Mouse (Mus musculus) forebrain, embryonic 15.5 days (tissue): ENCODE measurements around the gene Abcg4. TPM values are rescaled to one million over a fixed set of nuclear protein-coding genes. Genes with fewer than 3 reads are reported as not detected.
"Not testable (repeated sequence)": the region's sequence is repeated elsewhere in the genome, so short reads cannot be mapped to it uniquely, and the experiment has no call there.

Experiments used
- ATAC-seq: fragments of 200-750 bp; cut with Nextera tagmentation; replicated peaks from 2 replicates; pipeline ENCODE4 v1.8.0; 2017; ENCODE audit warnings: mild to moderate bottlenecking, moderate TSS enrichment, moderate library complexity
- H3K27ac ChIP-seq: fragments of 300-500 bp; sonication (generic); replicated peaks from 2 replicates; pipeline ENCODE4 v1.5.1; 2015; ENCODE audit warnings: mild to moderate bottlenecking, inconsistent platforms
- H3K27me3 ChIP-seq: fragments of 300-500 bp; sonication (generic); 2 replicates; pipeline ENCODE4 v1.6.1; 2015; ENCODE audit warnings: inconsistent platforms
- H3K36me3 ChIP-seq: fragments of 300-500 bp; sonication (generic); 2 replicates; pipeline ENCODE4 v1.6.1; 2015; ENCODE audit warnings: mild to moderate bottlenecking, inconsistent platforms
- H3K4me1 ChIP-seq: fragments of 300-500 bp; sonication (generic); 2 replicates; pipeline ENCODE4 v1.6.1; 2015; ENCODE audit warnings: inconsistent platforms
- H3K4me2 ChIP-seq: fragments of 300-500 bp; sonication (generic); replicated peaks from 2 replicates; pipeline ENCODE4 v1.6.1; 2015; ENCODE audit warnings: mild to moderate bottlenecking, inconsistent platforms
- H3K4me3 ChIP-seq: fragments of 300-500 bp; sonication (generic); 2 replicates; pipeline ENCODE4 v1.5.1; 2015; ENCODE audit warnings: mild to moderate bottlenecking, inconsistent platforms
- H3K9ac ChIP-seq: fragments of 300-500 bp; sonication (generic); replicated peaks from 2 replicates; pipeline ENCODE4 v1.6.1; 2015; ENCODE audit warnings: mild to moderate bottlenecking, inconsistent platforms
- H3K9me3 ChIP-seq: fragments of 300-500 bp; sonication (generic); 2 replicates; pipeline ENCODE4 v1.6.1; 2016; ENCODE audit warnings: inconsistent platforms
- WGBS: fragments of 180-500 bp; shearing (Covaris S2); methylation state at CpG from one replicate; pipeline ENCODE4 v1.1.7; 2015; ENCODE audit warnings: mixed read lengths; 5-methylcytosine and 5-hydroxymethylcytosine counted together
- polyA plus RNA-seq: library from polyadenylated mRNA; unstranded; fragments of >200 nt; fragmentation: Nextera tagmentation; extraction: Ambion mirVana; gene quantifications from 2 replicates; pipeline ENCODE4 v1.2.1, GENCODE M21; 2015

Abcg4 gene
- polyA plus RNA-seq, 1 experiment from 2014 or later: 15.6 TPM

- peak; percentile 17 for ATAC-seq
Observed at GRCm38 (mm10) chr9:44327064-44327711, 38.8 kb upstream of the Abcg4 start.

GRCm38 (mm10) chr9:44326371-44327063, 38.1 kb upstream of the Abcg4 start:
- Histone ChIP-seq H3K36me3 (peaks cover 19% of the 10 kb centered on the region), H3K4me3 (peak overlapping the region; percentile 83), H3K9ac (peak overlapping the region; percentile 84), H3K4me2 (peak overlapping the region; percentile 74), H3K27me3 (no peaks in the 10 kb centered on the region), H3K9me3 (no peaks in the 10 kb centered on the region), H3K27ac (peak overlapping the region; percentile 87), H3K4me1 (peaks cover 17% of the 10 kb centered on the region)
- peak; percentile 93 for ATAC-seq
- under 1% methylated on average over 38 of the region's 38 CpGs for WGBS

More at GRCm38 (mm10) chr9:44327064-44327711, 38.8 kb upstream of the Abcg4 start:
- H3K9me3 ChIP-seq: no peaks in the 10 kb centered on the region
- peak overlapping the region; percentile 74 for H3K4me2 ChIP-seq
- H3K36me3 ChIP-seq: peaks cover 24% of the 10 kb centered on the region
- peak overlapping the region; percentile 83 for H3K4me3 ChIP-seq
- H3K27ac ChIP-seq: peak overlapping the region; percentile 87
- H3K4me1 ChIP-seq: peaks cover 17% of the 10 kb centered on the region
- H3K9ac ChIP-seq: peak overlapping the region; percentile 84
- WGBS: 2% methylated on average over 22 of the region's 22 CpGs
- H3K27me3 ChIP-seq: no peaks in the 10 kb centered on the region

GRCm38 (mm10) chr9:44325768-44326370, 37.5 kb upstream of the Abcg4 start, which contains the start of gene Dpagt1:
Gene Dpagt1, plus strand, starts transcription at chr9:44326019.
- Histone ChIP-seq H3K9me3 (no peaks in the 10 kb centered on the region), H3K9ac (peak within 1 kb of the TSS; percentile 84), H3K4me2 (peak within 1 kb of the TSS; percentile 74), H3K4me1 (peaks cover 21% of the 10 kb centered on the region), H3K27me3 (no peaks in the 10 kb centered on the region), H3K4me3 (peak within 1 kb of the TSS; percentile 83), H3K36me3 (peaks cover 12% of the 10 kb centered on the region), H3K27ac (peak within 1 kb of the TSS; percentile 87)
- peak; percentile 17; the same call in 1 of the 2 replicates for ATAC-seq
- WGBS: 2% methylated on average over 12 of the region's 12 CpGs

DNA sequence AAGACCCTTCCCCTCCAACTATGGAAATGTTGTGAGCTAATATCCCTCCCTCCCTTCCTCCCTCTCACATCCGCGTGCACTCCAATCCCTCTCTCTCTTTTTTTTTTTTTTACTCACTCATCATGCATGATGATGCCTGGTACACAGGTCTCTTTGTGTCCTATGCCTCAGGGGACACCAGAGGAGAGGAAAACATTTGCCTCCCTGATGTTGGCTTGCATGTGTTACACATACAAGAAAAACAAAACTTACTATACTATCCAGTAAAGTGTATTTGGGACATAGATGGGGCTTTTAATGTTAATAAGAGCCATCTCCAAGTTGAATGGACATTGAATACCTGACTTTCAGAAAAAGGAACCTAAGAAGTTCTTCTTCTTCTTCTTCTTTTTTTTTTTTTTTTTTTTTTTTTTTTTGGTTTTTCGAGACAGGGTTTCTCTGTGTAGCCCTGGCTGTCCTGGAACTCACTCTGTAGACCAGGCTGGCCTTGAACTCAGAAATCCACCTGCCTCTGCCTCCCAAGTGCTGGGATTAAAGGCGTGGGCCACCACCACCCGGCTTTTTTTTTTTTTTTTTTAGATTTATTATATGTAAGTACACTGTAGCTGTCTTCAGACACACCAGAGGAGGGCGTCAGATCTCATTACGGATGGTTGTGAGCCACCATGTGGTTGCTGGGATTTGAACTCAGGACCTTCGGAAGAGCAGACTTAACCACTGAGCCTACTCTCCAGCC, 36.8 kb upstream of the Abcg4 start:
- Histone ChIP-seq H3K4me2 (peak overlapping the region; percentile 74), H3K4me3 (peak overlapping the region; percentile 83; the same call in 1 of the 2 replicates), H3K27ac (peak overlapping the region; percentile 87), H3K4me1 (peaks cover 26% of the 10 kb centered on the region)
- H3K36me3 ChIP-seq, ATAC-seq, H3K9me3 ChIP-seq, H3K27me3 ChIP-seq, H3K9ac ChIP-seq: not testable (repeated sequence)
- WGBS: 64% methylated on average over 7 of the region's 8 CpGs

DNA sequence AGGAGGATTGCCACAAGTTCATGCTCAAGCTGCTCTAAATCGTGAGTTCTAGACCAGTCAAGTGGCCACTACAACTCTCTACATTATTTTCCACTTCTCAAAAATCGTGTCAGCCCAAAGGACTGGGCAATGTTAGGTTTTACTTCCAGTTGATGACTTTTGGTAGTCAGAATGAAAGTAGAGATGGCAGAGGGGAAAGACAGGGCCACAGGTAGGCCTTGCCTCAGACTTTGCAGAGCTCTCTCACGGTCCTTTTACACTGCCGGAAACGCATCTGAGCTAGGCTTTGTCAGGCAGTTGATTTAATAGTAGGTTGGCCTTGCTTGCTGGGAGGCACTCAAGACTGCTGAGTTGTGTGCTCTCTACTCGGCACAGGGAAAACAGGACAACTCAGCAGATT, 35.7 kb upstream of the Abcg4 start:
- Histone ChIP-seq H3K9ac (no peak overlapping the region), H3K4me3 (no peak overlapping the region), H3K27ac (no peak overlapping the region), H3K27me3 (no peaks in the 10 kb centered on the region), H3K36me3 (peaks cover 4% of the 10 kb centered on the region; the same call in 1 of the 2 replicates), H3K4me1 (peaks cover 29% of the 10 kb centered on the region), H3K4me2 (no peak overlapping the region), H3K9me3 (no peaks in the 10 kb centered on the region)
- no peak for ATAC-seq
- 83% methylated on average over 6 of the region's 6 CpGs for WGBS

GRCm38 (mm10) chr9:44323656-44324055, 35.2 kb upstream of the Abcg4 start:
- peaks cover 34% of the 10 kb centered on the region for H3K4me1 ChIP-seq
- not testable (repeated sequence) for H3K4me2 ChIP-seq, H3K9ac ChIP-seq, H3K4me3 ChIP-seq, H3K27ac ChIP-seq, H3K9me3 ChIP-seq, H3K27me3 ChIP-seq, H3K36me3 ChIP-seq, ATAC-seq
- 77% methylated on average over 4 of the region's 4 CpGs for WGBS

GRCm38 (mm10) chr9:44320799-44321133, 32.4 kb upstream of the Abcg4 start:
- H3K27me3 ChIP-seq: no peaks in the 10 kb centered on the region
- peak; percentile 17 for ATAC-seq
- peak overlapping the region; percentile 76 for H3K27ac ChIP-seq
- peak overlapping the region; percentile 86 for H3K4me2 ChIP-seq
- H3K4me3 ChIP-seq: peak overlapping the region; percentile 73
- 19% methylated on average over 6 of the region's 6 CpGs for WGBS
- H3K9me3 ChIP-seq: no peaks in the 10 kb centered on the region
- H3K36me3 ChIP-seq: peaks cover 4% of the 10 kb centered on the region; the same call in 1 of the 2 replicates
- H3K4me1 ChIP-seq: peaks cover 38% of the 10 kb centered on the region
- peak overlapping the region; percentile 84 for H3K9ac ChIP-seq

DNA sequence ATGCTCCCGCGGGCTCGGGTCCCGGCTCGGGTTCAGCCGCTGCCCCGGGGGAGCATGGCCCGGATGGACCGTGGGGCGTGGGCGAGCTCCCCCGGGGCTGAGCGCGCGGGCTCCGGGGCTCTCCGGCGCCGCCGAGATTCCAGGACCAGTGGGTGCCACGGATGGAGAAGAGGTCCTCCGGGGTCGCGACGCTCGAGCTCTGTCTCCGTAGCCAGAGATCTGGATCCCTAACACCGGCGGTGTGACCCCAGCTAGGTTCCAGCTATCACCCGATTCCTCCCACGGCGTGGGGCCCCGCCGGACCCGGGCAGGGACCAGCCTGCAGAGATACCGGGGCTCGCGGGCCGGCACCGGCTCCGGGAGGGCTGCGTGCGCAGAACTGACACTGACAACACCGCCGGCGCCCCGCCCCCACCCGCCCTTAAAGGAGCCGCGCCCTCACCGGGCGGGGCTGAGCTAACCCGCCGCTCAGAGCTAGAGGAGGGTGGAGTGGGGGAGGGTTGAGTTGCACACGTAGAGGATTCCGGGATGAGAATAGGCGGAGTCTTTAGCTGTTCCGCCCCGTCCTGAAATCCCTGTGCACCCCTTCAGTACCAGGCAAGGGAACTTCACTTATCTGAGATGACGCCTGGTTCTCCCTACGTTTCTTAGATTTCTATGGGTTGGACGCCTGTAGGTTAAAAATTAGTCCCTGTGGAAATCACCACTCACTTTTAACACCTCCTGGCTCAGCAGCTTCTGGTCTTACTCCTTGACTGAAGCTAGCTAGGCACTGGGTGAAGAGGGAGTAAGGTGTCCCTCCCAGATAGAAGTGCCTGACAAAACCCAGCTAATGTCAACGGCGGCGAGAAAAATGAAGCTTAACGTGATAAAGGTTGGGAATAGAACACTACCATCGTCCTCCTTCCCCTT, 31.7 kb upstream of the Abcg4 start, which contains the start of gene C2cd2l:
C2cd2l (minus strand) TSS at position 399 of the 912 bp plus-strand sequence.
- peaks cover 36% of the 10 kb centered on the region for H3K4me1 ChIP-seq
- ATAC-seq: peak; percentile 98
- peak within 1 kb of the TSS; percentile 78 for H3K27ac ChIP-seq
- H3K4me3 ChIP-seq: peak within 1 kb of the TSS; percentile 73
- no peaks in the 10 kb centered on the region for H3K27me3 ChIP-seq
- H3K4me2 ChIP-seq: peak within 1 kb of the TSS; percentile 86
- H3K9me3 ChIP-seq: no peaks in the 10 kb centered on the region
- under 1% methylated on average over 67 of the region's 67 CpGs for whole genome bisulfite sequencing
- peaks cover 10% of the 10 kb centered on the region; the same call in 1 of the 2 replicates for H3K36me3 ChIP-seq
- peak within 1 kb of the TSS; percentile 84 for H3K9ac ChIP-seq

DNA sequence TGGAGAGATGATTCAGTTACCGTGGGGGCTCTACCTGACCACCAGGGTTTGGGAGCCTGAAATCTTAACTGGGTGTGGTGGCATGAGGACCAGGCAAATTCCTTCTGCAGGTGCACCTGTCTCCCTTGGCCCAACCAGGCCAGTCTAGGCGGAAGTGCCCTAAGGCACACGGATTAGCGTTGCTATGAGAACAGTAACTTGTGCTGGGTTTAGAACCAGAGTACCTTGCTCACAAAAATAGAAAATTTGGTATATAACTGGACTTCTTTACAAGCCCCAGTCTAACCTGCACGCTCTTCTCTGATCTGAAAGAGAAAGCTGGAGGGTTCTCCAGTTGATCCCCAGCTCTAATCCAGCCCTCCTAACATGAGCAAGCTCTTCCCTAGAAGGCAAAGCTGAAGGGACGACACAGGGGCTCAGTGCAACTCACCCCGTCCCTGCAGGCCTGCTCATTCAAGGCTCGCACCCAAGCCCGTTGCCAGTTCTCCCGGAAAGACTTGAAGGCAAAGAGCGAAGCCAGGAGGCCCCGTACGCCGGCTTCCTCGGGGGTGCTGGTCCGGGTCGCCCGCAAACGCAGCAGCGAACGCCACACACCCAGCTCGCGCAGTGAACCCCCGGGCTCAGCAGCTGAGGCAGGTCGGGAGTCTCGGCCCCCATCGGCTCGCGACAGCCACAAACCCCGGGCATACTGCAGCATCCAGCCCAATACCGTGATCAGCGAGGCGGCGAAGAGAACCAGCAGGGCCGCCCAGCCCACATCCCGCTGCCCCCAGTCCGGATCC, 30.9 kb upstream of the Abcg4 start:
- Histone ChIP-seq H3K4me3 (peak overlapping the region; percentile 73), H3K27ac (peak overlapping the region; percentile 78)

DNA sequence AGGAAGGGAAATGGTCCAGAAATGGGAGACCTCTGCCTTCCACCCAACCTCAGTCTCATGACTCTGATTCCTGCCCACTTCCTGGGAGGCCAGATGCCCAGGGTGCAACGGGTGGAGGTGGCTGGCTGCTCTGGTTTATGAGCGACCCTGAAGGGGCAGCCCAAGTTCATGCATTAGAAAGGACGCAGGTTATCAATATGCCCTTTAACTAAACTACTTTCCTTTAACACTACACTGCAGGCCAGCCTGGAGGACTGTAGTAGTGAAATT, 30.3 kb upstream of the Abcg4 start:
- no peak for ATAC-seq
- H3K27ac ChIP-seq: no peak overlapping the region
- H3K9ac ChIP-seq: peak overlapping the region; percentile 84
- no peaks in the 10 kb centered on the region for H3K9me3 ChIP-seq
- peaks cover 21% of the 10 kb centered on the region; the same call in 1 of the 2 replicates for H3K36me3 ChIP-seq
- 20% methylated on average over 3 of the region's 3 CpGs for WGBS
- H3K27me3 ChIP-seq: no peaks in the 10 kb centered on the region
- peak overlapping the region; percentile 73 for H3K4me3 ChIP-seq
- peaks cover 39% of the 10 kb centered on the region for H3K4me1 ChIP-seq
- peak overlapping the region; percentile 86 for H3K4me2 ChIP-seq

More for the DNA sequence above, 30.9 kb upstream of the Abcg4 start:
- peak overlapping the region; percentile 84 for H3K9ac ChIP-seq
- peak overlapping the region; percentile 86 for H3K4me2 ChIP-seq
- H3K9me3 ChIP-seq: no peaks in the 10 kb centered on the region
- peaks cover 19% of the 10 kb centered on the region; the same call in 1 of the 2 replicates for H3K36me3 ChIP-seq
- no peak; the same call in 1 of the 2 replicates for ATAC-seq
- 2% methylated on average over 37 of the region's 37 CpGs for WGBS
- peaks cover 36% of the 10 kb centered on the region for H3K4me1 ChIP-seq
- H3K27me3 ChIP-seq: no peaks in the 10 kb centered on the region
